Mouse (Mus musculus): ENCODE results near the gene Mdfic.

DNA sequence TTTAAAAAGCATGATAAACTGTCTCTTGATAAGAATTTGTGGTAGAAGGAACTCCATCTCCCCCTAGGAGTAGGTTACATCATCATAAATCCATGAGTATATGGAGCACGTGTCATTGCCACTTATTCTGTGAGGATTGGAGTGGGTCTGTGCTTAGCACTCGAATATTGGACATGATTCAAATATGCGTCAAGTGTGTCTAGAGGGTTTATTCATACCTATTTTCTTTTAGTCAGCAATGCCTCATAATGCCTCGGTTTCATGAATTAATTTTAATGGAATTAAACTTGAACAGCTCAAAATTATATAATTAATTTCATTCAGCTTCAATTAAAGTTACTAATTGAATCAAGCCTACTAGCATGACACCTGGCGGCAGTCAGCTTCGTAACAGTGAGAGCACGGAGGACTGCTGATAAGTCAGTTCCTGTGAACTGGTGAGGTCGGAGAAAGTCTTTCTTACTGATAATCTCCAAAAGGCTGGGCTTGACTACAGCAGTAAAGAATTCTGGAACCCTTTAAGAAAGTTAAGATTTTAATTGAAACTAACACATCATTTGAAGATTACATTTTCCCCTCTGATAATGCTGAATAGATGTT lies 17.0 kb downstream of the Mdfic start:
- no peak for TF ChIP-seq CTCF (IDR thresholded peaks at IDR 0.05; ENCODE audit: low read depth, low read length)
- no peak for TF ChIP-seq GATA1 (IDR thresholded peaks at IDR 0.05; ENCODE audit: borderline replicate concordance, low read length)
- no peak for TF ChIP-seq POLR2AphosphoS5 (IDR thresholded peaks at IDR 0.05; ENCODE audit: insufficient replicate concordance, low read depth, low read length)
- no peak for TF ChIP-seq TAL1 (conservative IDR thresholded peaks at IDR 0.05; ENCODE audit: low read depth, low read length)
- no peak for TF ChIP-seq GATA2 (IDR thresholded peaks at IDR 0.05; ENCODE audit: borderline replicate concordance, low read depth, low read length)

All from G1E (cell line).